Mouse (Mus musculus): ENCODE results near the gene Foxn3.

Foxn3 gene

DNA sequence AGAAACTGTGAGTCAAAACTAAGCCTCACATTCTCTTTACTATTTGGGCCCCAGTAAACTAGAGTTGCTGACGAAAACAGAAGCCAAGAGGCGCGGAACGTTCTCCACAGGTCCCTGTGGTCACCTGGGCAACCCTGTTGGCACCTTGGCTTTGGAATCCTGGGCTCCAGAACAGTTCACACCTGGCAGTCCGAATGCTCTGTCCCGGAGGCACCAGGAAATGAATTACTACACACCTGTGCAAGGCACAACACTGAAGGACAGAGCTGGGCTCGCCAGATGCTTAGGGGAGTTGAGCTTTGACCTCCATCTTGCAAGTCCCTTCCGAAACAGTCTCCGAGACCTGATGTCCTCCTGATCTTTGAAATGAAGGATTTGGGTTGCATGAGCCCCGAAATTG, 44.7 kb downstream of the Foxn3 start:
- TF ChIP-seq GATA4 (IDR thresholded peaks at IDR 0.05; ENCODE audit: insufficient replicate concordance, low read length) = no peak

DNA sequence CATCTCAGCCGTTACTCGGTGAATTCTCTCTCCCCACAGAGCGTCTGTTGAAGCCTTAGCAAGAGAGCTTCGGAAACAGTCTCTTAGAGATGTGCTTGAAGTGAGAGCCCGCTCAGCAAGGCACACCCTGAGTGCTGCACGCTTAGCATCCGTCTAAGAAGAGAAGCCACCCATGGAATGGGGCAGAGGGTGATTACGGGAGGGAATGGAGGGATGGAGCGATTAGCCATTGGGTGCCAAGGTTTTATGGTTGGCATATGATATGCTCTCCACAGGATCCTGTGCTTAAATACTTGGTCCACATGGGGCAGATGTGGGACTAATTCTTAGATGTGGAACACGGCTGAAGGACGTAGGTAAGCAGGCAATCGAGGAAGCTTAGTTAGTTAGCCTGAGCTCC, 45.3 kb downstream of the Foxn3 start:
- TF ChIP-seq GATA4 (IDR thresholded peaks at IDR 0.05; ENCODE audit: insufficient replicate concordance, low read length) = no peak

GRCm38 (mm10) chr12:99517296-99517695, 46.1 kb downstream of the Foxn3 start:
- no peak for TF ChIP-seq GATA4 (IDR thresholded peaks at IDR 0.05; ENCODE audit: insufficient replicate concordance, low read length)

GRCm38 (mm10) chr12:99515481-99515880, 47.9 kb downstream of the Foxn3 start:
- no peak for TF ChIP-seq GATA4 (IDR thresholded peaks at IDR 0.05; ENCODE audit: insufficient replicate concordance, low read length)

DNA sequence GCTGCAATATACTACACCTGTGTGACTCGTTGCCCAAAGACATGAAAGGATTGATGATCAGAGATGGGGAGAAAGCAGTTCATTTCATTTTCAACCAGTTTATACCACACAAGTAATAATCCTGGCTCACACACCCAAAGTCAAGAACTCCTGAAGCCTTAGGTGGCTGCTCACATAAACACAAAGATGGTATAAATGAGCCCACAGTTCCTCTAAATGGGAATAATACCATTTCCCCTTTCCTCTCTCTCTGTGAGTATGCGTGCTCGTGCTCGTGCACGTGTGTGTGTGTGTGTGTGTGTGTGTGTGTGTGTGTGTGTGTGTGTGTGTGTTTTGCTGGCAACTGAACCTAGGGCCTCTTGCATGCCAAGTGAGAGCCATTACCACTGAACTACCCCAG, 51.7 kb downstream of the Foxn3 start:
- TF ChIP-seq GATA4 (IDR thresholded peaks at IDR 0.05; ENCODE audit: insufficient replicate concordance, low read length) = no peak

DNA sequence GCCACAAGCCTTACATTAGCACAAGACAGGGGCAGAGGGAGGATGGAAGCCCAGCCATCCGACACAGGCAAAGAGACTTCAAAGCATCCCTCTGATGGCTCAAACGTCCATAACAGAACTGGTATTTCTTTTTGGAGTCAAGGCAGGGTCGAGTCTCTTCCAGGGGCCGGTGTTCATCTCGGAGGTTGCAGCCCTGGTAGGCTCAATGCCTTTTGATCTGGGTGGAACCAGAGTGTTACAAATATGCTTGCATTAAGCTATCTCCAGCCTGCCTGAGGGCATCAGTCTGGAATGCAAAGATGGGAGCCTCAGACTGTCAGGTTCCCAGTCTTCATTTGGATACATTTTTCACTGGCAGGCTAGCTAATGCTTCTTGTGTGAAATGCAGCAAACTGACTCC, 52.6 kb downstream of the Foxn3 start:
- no peak for TF ChIP-seq GATA4 (IDR thresholded peaks at IDR 0.05; ENCODE audit: insufficient replicate concordance, low read length)

GRCm38 (mm10) chr12:99502225-99502624, 61.2 kb downstream of the Foxn3 start:
- TF ChIP-seq GATA4 (IDR thresholded peaks at IDR 0.05; ENCODE audit: insufficient replicate concordance, low read length) = no peak

DNA sequence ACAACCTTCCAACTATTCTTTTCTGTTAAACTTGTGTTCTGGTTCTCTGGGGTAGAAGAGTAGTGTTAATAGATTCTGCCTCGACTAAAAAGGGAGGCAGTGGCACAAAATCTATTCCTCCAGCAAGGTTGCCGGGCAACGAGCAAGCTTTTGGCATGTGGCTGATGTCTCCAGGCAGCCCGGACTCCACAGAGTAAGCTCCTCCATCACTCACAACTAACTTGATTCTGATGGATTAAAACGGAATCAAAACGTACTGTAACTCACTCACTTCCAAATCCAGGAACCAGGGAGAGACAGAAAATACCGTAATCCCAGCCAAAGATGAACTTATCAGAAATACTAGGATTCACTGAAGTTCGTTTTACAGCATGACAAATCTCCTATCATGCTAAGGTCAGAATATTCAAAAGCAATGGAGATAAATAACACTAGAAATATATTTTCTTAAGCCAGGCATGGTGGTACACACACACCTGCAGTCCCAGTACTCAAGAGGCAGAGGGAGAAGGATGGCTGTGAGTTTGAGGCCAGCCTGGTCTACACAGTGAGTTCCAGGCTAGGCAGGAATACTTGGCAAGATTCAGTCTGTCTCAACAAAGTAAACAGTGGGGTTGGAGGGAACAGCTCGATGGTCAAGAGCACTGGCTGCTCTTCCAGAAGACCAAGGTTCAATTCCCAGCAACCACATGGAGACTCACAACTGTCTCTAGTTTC, 64.2 kb downstream of the Foxn3 start:
- TF ChIP-seq GATA4 (IDR thresholded peaks at IDR 0.05; ENCODE audit: insufficient replicate concordance, low read length) = no peak

GRCm38 (mm10) chr12:99498189-99498977, 65.0 kb downstream of the Foxn3 start:
- TF ChIP-seq GATA4 (IDR thresholded peaks at IDR 0.05; ENCODE audit: insufficient replicate concordance, low read length) = no peak

DNA sequence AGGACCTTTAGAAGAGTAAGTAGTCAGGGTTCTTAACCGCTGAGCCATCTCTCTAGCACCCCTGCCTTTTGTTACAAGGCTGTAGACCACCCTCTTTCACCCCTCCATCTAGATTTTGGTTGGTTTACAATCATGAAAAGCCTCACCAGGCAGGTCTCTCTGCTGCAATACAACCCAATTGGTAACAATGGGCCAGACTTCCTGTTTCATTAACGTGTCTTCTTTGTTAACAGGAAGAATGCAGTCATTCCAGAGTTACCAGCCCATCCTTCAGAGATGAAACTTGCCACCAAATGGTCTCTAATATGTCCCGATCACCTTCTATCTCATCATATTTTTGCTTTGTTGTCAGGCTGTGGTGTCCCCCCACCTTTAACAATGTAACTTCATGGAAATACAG, 66.4 kb downstream of the Foxn3 start:
- no peak for TF ChIP-seq GATA4 (IDR thresholded peaks at IDR 0.05; ENCODE audit: insufficient replicate concordance, low read length)

- no peak for TF ChIP-seq GATA4 (IDR thresholded peaks at IDR 0.05; ENCODE audit: insufficient replicate concordance, low read length)
These were observed 73.2 kb downstream of the Foxn3 start for GRCm38 (mm10) chr12:99490216-99490615.

DNA sequence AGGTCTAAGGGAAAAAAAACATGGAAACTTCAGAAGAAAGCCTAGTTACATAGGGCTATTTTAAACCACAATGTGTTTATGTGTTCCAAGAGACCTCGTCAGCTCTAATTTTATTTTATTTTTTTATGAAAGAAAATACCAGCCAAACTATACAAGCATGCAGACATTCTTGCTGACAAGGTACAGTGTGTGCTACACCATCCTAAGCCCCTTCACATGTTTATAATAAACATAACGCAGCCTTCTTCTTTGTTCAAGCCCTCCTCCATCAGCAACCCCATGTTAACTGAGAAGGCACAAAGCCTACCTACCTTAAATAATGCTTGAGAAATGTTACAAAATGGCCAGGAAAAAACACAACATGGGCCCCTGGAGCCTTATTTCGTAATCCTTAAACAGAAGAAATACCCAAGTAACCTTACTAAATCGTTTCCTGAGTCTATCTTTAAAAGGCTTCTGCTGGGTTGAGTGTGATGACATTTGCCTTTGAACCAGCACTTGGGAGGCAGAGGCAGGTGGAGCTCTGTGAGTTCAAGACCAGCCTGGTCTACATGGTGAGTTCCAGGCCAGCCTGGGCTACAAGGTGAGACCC, 74.3 kb downstream of the Foxn3 start:
- TF ChIP-seq GATA4 (IDR thresholded peaks at IDR 0.05; ENCODE audit: insufficient replicate concordance, low read length) = no peak

GRCm38 (mm10) chr12:99480372-99480771, 83.0 kb downstream of the Foxn3 start:
- no peak for TF ChIP-seq GATA4 (IDR thresholded peaks at IDR 0.05; ENCODE audit: insufficient replicate concordance, low read length)

DNA sequence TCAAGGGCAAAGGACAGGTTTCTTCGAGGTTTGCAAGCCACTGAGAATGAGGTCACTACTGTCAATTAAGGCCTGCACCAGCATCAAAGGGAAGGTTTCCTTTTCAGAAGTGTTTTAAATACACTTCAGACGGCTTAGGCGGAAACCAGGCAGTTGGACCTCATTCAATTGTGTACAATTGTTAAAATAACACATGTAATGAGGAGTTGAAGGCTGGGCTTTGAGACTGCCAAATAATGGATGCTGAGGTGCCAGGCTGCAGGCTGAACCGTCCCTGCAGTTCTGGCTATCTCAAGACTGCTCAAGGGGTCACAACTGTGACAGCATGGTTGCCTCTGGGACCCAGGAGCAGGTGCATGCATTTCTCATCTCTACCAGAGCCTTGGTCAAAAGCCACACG, 89.2 kb downstream of the Foxn3 start:
- no peak for TF ChIP-seq GATA4 (IDR thresholded peaks at IDR 0.05; ENCODE audit: insufficient replicate concordance, low read length)

DNA sequence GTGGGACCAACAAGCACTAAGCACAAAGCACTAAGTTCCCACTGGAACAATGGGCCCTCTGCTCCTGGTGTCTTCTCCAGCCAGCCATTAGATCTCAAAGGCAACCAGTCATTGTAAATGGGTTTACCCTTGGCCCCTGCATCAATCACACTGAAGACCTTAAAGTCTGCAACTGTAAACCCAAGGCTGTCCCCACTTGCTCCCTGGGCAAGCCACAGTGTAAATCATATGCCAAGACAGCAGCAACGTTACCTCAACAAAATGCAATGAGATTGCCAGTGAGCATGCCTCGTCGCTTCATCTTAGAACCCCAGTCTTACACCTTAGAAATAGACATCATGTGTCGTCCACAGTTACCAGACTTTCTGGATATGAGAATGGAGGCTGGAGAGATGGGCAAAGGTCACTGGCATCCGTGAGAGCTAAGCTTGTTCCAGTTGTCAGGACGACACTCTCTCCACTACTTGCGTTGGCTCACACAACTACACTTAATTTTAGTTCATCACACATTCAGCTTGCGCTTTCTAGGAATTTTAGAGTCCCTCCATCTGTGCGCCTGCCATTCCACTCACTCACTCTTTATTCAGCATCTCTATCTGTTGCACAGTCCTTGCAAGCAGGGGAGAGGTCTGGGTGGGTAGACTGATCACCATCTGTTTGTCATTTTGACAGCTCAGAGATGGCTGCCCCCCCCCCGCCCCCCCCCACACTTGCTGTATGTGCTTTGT, 89.8 kb downstream of the Foxn3 start:
- TF ChIP-seq GATA4 (IDR thresholded peaks at IDR 0.05; ENCODE audit: insufficient replicate concordance, low read length) = no peak
